Mouse (Mus musculus): ENCODE measurements around the gene Prok1. TPM values are rescaled to one million over a fixed set of nuclear protein-coding genes. Genes with fewer than 3 reads are reported as not detected.

Gene Prok1
- 0.11 TPM in 1 of 2 replicates, not detected in the other for polyA plus RNA-seq (2016; fragmentation: Nextera tagmentation; extraction: Ambion mirVana)

DNA sequence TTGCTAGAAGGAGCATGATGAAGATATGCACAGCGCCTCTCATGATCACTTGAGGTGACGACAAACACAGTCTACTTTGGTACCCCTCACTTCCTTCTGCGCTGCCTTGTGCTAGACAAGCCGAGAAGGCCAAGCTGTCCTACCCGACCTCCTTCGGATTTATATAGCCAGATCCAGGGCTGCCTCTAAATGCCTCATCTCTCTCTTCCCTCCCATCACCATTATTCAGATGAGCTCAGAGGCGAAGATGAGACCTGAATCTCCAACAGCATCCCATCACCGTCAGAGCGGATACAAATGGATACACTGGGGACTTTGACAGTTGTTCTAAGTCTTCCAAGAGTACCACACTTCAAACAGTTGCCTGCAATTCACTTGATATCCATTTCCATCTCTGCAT lies at the start of gene Prok1:
Gene Prok1, minus strand, starts transcription at position 101 of the 400 bp plus-strand sequence.
- Histone ChIP-seq H3K27me3 (ENCODE audit: low read depth, poor library complexity, severe bottlenecking) (0 out of 2 replicates have a peak, but pooled peaks cover 5% of the 10 kb centered on the region), H3K36me3 (no peaks in the 10 kb centered on the region), H3K4me3 (no peak within 1 kb of the TSS), H3K4me1 (peaks cover 16% of the 10 kb centered on the region), H3K27ac (replicated peaks) (no peak within 1 kb of the TSS), H3K9me3 (replicated peaks) (no peaks in the 10 kb centered on the region)
- 94% methylated on average over 9 of the region's 9 CpGs for WGBS
- DNase-seq (ENCODE audit: low spot score) = no peak

GRCm38 (mm10) chr3:107287346-107287745 lies 47.8 kb upstream of the Prok1 start:
- H3K9me3 ChIP-seq (replicated peaks) = no peaks in the 10 kb centered on the region
- no peaks in the 10 kb centered on the region for H3K4me1 ChIP-seq
- H3K27ac ChIP-seq (replicated peaks) = no peak overlapping the region
- peaks cover 26% of the 10 kb centered on the region for H3K36me3 ChIP-seq
- no peaks in the 10 kb centered on the region for H3K27me3 ChIP-seq (ENCODE audit: low read depth, poor library complexity, severe bottlenecking)
- H3K4me3 ChIP-seq = no peak overlapping the region
- DNase-seq (ENCODE audit: low spot score) = no peak

DNA sequence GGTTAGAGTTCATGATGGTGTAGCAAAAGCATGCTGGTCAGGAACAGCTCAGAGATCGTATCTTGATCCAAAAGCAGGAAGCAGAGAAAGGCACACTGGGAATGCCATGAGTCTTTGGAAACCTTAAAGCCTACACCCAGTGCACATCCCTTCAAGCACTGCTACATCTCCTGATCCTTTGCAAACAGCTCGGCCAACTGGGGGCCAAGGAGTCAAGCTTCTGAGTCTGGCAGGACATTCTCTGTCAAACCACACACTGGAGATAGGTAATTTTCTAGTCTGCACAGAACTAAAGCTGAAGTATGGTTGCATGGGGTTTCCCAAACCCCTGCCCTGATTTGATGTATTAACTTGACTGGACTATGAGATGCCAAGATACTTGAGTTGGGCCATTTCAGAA lies 46.6 kb upstream of the Prok1 start:
- H3K27ac ChIP-seq (replicated peaks) = no peak overlapping the region
- peaks cover 35% of the 10 kb centered on the region for H3K36me3 ChIP-seq
- no peak overlapping the region for H3K4me3 ChIP-seq
- H3K9me3 ChIP-seq (replicated peaks) = no peaks in the 10 kb centered on the region
- H3K4me1 ChIP-seq = no peaks in the 10 kb centered on the region
- DNase-seq (ENCODE audit: low spot score) = no peak
- H3K27me3 ChIP-seq (ENCODE audit: low read depth, poor library complexity, severe bottlenecking) = no peaks in the 10 kb centered on the region
- 93% methylated on average over 2 of the region's 2 CpGs for whole genome bisulfite sequencing

DNA sequence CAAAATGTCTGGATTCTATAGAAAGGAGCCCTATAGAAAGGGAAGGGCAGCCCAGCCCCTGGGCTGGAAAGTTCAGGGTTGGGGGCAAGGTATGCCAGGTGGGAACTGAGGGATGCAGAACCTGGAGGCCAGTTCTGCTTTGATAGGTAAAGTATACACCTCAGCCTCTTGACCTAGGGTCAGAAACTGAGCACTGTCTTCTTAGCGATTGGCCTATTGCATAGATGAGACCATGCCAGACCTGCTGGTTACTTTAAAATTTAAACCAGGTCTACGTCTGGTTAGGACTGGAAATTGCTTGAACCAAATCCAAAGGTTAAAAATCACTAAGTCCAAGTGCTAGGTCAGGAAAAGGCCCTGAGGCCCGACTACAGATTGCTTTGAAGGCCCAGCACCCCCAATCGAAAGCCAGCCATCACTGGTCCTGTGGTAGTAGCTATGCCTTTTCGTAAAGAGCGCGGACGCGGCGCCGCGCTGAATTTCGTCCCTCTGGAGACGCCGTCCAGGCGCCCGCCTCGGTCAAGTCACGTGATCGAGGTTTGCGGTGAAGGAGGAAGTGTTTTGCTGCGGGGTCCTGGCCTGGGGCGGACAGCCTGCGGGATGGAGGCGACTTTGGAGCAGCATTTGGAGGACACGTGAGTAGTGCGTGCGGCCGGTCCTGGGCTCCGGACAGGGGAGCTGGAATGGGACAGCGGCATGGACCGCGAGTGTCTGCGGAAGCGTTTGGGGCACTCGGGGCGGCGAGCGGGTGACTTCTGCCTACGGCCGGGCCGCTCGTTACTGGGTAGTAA lies 39.2 kb upstream of the Prok1 start, which contains the start of gene Lamtor5:
Gene Lamtor5, plus strand, starts transcription at position 380 of the 791 bp plus-strand sequence.
- H3K4me1 ChIP-seq = peaks cover 20% of the 10 kb centered on the region
- peak within 1 kb of the TSS; percentile 90 for H3K4me3 ChIP-seq
- peak; percentile 90 for DNase-seq (ENCODE audit: low spot score)
- peaks cover 20% of the 10 kb centered on the region for H3K36me3 ChIP-seq
- H3K27me3 ChIP-seq (ENCODE audit: low read depth, poor library complexity, severe bottlenecking) = no peaks in the 10 kb centered on the region; the same call in 1 of the 2 replicates
- WGBS = 4% methylated on average over 43 of the region's 43 CpGs
- no peaks in the 10 kb centered on the region for H3K9me3 ChIP-seq (replicated peaks)
- peak within 1 kb of the TSS; percentile 84 for H3K27ac ChIP-seq (replicated peaks)

DNA sequence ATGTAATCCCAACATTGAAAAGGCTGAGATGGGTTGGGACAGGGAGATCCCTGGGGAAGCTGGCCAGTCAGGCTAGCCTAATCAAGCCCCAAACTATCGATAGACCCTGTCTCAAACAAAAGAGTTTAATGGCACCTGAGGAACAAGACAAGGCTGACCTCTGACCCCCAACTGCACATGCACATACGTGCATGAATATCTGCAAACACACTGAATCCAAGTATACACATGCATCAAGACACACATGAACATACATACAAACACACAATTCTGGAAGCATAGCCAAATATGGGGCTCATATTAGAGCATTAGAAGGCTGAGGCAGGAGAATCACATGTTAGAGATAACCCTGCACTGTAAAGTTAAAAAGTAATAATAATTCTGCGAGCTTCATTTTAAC lies 37.1 kb upstream of the Prok1 start:
- no peak for DNase-seq (ENCODE audit: low spot score)
- Histone ChIP-seq H3K27me3 (ENCODE audit: low read depth, poor library complexity, severe bottlenecking) (no peaks in the 10 kb centered on the region; the same call in 1 of the 2 replicates), H3K27ac (replicated peaks) (no peak overlapping the region), H3K9me3 (replicated peaks) (no peaks in the 10 kb centered on the region), H3K4me3 (no peak overlapping the region), H3K4me1 (peaks cover 20% of the 10 kb centered on the region), H3K36me3 (peaks cover 1% of the 10 kb centered on the region; the same call in 1 of the 2 replicates)
- 81% methylated on average over 3 of the region's 3 CpGs for WGBS

- Histone ChIP-seq H3K36me3 (no peaks in the 10 kb centered on the region), H3K4me3 (no peak overlapping the region), H3K27me3 (ENCODE audit: low read depth, poor library complexity, severe bottlenecking) (no peaks in the 10 kb centered on the region; the same call in 1 of the 2 replicates), H3K4me1 (peaks cover 20% of the 10 kb centered on the region), H3K9me3 (replicated peaks) (no peaks in the 10 kb centered on the region), H3K27ac (replicated peaks) (no peak overlapping the region)
- WGBS = 62% methylated on average over 4 of the region's 4 CpGs
- DNase-seq (ENCODE audit: low spot score) = no peak
These were observed 36.5 kb upstream of the Prok1 start for GRCm38 (mm10) chr3:107275996-107276395.

DNA sequence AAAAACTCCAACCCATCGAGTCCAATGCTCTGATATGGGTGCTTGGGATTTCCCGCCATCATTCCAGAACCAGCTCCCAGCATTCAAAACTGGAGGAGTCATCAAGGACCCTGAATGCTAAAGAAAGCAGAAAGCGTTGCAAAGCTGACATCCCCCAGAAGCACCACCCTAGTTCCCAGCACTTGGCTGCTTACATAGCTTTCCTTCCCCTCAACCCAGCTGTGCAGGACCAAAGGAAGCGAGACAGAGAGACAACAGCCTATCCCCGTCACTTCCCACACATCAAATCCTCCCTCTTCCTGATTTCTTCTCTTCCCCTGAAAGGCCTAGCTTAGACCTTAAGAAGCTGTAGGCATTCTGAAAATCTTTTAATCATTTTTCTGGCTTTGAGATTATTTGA lies 35.8 kb upstream of the Prok1 start:
- Histone ChIP-seq H3K9me3 (replicated peaks) (no peaks in the 10 kb centered on the region), H3K27me3 (ENCODE audit: low read depth, poor library complexity, severe bottlenecking) (no peaks in the 10 kb centered on the region; the same call in 1 of the 2 replicates), H3K4me1 (peaks cover 18% of the 10 kb centered on the region), H3K27ac (replicated peaks) (no peak overlapping the region), H3K4me3 (no peak overlapping the region), H3K36me3 (no peaks in the 10 kb centered on the region)
- WGBS = 68% methylated on average over 5 of the region's 5 CpGs
- no peak for DNase-seq (ENCODE audit: low spot score)

DNA sequence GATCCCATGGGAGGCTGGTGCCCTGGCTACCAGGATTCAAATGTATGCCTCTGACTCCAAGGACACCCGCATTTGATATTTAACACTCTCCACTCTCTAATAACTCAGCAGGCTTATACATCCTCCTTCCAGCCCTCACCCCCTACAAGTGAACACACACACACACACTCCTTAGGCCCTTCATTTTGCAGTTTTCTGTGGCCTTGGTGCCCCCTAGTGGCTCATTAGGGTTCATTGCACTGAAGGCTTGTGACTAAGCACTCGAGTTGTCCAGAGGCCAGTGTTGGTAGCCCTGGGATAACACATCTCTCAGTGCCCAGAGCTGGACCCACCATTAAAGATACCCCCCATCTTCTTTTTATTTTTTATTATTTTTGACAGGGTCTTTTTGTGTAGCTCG lies 34.3 kb upstream of the Prok1 start:
- Histone ChIP-seq H3K4me3 (no peak overlapping the region), H3K9me3 (replicated peaks) (no peaks in the 10 kb centered on the region), H3K36me3 (no peaks in the 10 kb centered on the region), H3K4me1 (peaks cover 7% of the 10 kb centered on the region; the same call in 1 of the 2 replicates), H3K27ac (replicated peaks) (no peak overlapping the region), H3K27me3 (ENCODE audit: low read depth, poor library complexity, severe bottlenecking) (no peaks in the 10 kb centered on the region; the same call in 1 of the 2 replicates)
- peak; percentile 58 for DNase-seq (ENCODE audit: low spot score)
- 11% methylated on average over 3 of the region's 3 CpGs for WGBS

DNA sequence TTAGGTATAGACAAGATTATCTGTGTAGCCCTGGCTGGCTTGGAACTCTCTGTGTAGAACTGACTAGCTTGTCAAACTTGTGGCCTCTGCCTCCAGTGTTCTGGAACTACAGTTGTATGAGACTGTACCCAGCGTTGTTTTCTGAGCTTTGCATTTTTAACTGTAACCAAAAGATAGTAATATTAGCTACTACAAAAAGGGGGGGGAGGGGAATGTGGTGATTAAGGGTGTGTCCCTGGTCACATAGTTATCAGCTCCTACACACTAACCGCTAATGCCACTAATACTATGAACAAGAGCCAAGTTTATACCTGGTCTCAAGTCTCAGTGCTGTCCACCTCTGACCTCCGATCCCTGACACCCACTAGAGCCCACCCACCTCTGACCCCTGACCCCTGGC lies 32.9 kb upstream of the Prok1 start:
- Histone ChIP-seq H3K9me3 (replicated peaks) (no peaks in the 10 kb centered on the region), H3K27me3 (ENCODE audit: low read depth, poor library complexity, severe bottlenecking) (no peaks in the 10 kb centered on the region; the same call in 1 of the 2 replicates), H3K36me3 (no peaks in the 10 kb centered on the region), H3K4me1 (no peaks in the 10 kb centered on the region), H3K4me3 (no peak overlapping the region), H3K27ac (replicated peaks) (no peak overlapping the region)
- WGBS = 96% methylated on average over 3 of the region's 3 CpGs
- DNase-seq (ENCODE audit: low spot score) = no peak

DNA sequence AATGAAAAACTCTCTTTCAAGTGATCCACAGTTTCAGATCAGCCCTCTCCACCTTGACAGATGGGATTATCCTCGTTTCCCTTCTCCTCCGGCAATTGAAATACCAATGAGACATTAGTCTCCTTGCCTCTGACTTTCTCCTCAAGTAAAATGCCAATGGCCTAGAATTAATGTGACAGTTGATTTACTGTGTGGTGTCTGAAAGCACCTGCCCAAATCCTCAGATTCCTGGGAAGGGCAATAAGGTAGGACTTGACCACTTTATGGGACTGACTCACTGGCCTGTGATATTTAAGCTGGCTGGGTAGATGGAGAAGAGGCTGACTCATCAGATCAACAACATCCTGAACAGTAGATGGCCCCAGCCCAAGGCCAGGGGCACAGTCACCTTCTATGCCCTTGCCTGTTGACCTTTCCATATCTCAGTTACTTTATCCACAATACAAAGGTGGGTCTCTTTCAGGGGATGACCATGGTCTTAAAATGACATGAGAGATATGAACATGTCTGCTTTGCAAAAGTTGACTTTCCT lies 27.4 kb upstream of the Prok1 start:
- DNase-seq (ENCODE audit: low spot score) = no peak
- Histone ChIP-seq H3K4me1 (peaks cover under 1% of the 10 kb centered on the region; the same call in 1 of the 2 replicates), H3K9me3 (replicated peaks) (no peaks in the 10 kb centered on the region), H3K27ac (replicated peaks) (no peak overlapping the region), H3K36me3 (no peaks in the 10 kb centered on the region), H3K4me3 (no peak overlapping the region), H3K27me3 (ENCODE audit: low read depth, poor library complexity, severe bottlenecking) (no peaks in the 10 kb centered on the region)
- 78% methylated on average over 2 of the region's 2 CpGs for WGBS

DNA sequence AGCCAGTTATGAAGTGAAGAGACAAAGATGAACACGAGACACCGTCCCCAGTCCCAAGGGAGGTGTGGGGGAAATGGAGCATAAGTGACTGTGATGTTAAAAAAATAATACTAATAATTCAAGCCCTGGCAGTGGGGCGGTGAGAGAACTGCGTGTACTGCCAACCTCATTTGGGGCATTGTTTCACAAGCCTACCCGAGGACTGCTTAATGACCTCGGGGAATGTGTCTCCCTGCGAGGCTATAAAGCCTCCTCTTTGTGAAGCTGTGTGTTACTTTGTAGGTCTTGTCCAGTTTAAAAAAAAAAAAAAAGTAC lies 22.3 kb upstream of the Prok1 start:
- WGBS = 74% methylated on average over 7 of the region's 7 CpGs
- DNase-seq (ENCODE audit: low spot score) = no peak
- Histone ChIP-seq H3K36me3 (no peaks in the 10 kb centered on the region), H3K27ac (replicated peaks) (no peak overlapping the region), H3K9me3 (replicated peaks) (no peaks in the 10 kb centered on the region), H3K4me1 (peaks cover 14% of the 10 kb centered on the region), H3K27me3 (ENCODE audit: low read depth, poor library complexity, severe bottlenecking) (no peaks in the 10 kb centered on the region), H3K4me3 (no peak overlapping the region)

DNA sequence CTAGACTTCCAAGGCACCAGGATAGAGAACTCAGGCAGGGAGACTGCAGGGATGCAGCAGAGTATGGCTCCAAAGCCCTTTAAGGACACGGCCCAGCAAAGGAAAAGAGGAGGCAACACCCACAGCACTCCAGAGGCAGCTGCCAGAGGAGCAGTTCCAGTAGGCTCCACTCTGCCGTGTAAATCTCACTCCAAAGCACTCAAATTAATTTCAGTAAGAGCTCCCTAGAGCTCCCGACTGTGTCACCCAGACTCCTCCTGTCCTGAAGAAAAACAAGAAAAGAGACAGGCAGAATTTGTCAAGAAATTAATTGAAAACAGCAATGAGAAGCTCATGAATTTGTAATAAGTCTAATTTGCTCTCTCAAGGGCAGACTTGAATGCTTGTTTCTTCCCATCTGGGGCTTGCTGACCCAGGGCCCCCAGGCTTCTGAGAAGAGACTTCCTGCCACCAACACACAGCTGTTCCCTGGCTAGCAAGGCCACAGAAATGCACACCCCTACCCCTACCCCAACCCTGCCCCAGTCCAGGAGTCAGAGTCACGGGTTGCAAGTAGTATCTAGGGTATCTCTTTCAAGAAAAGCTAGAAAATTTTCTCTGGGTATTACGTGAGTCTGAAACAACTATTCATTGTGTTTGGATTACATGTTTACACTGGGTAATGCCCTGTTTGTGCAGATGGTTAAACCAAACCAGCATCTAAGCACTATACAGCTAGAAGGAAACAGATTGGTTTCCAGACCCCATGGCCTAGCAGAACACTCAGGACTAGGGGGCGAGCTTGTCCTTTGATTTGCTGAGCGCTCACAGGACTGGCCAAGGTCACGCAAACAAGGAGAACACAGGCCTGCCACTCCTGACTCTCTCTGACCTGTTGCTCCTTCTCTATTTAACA lies 21.7 kb upstream of the Prok1 start:
- DNase-seq (ENCODE audit: low spot score) = no peak
- peak overlapping the region; percentile 28; the same call in 1 of the 2 replicates for H3K27ac ChIP-seq (replicated peaks)

More for the DNA sequence above, 21.7 kb upstream of the Prok1 start:
- no peaks in the 10 kb centered on the region for H3K9me3 ChIP-seq (replicated peaks)
- H3K4me1 ChIP-seq = peaks cover 14% of the 10 kb centered on the region
- no peaks in the 10 kb centered on the region for H3K36me3 ChIP-seq
- no peaks in the 10 kb centered on the region for H3K27me3 ChIP-seq (ENCODE audit: low read depth, poor library complexity, severe bottlenecking)
- 61% methylated on average over 8 of the region's 8 CpGs for WGBS
- no peak overlapping the region for H3K4me3 ChIP-seq
